Mouse (Mus musculus) myocyte (in vitro differentiated cells): ENCODE measurements around the gene Mthfd2. TPM values are rescaled to one million over a fixed set of nuclear protein-coding genes. Genes with fewer than 3 reads are reported as not detected.

Source experiments
- H3K27me3 ChIP-seq: one replicate; pipeline ENCODE4 v1.6.1; 2011; ENCODE audit not compliant: control insufficient read depth, insufficient read depth, insufficient read length
- H3K36me3 ChIP-seq: one replicate; pipeline ENCODE4 v1.6.1; 2011; ENCODE audit not compliant: control insufficient read depth, insufficient read depth
- H3K4me2 ChIP-seq: one replicate; pipeline ENCODE4 v1.6.1; 2011; ENCODE audit warnings: low read depth, control low read depth
- H3K4me3 ChIP-seq: one replicate; pipeline ENCODE4 v1.5.1; 2011; ENCODE audit warnings: mild to moderate bottlenecking, control low read depth, moderate library complexity
- H3K79me2 ChIP-seq: one replicate; pipeline ENCODE4 v1.6.1; 2011; ENCODE audit not compliant: control insufficient read depth, insufficient read depth
- H3ac ChIP-seq: one replicate; pipeline ENCODE4 v1.6.1; 2011; ENCODE audit not compliant: control insufficient read depth, insufficient read length
- CEBPB ChIP-seq: IDR thresholded peaks from 2 replicates; pipeline ENCODE4 v1.6.1; 2011; ENCODE audit warnings: mild to moderate bottlenecking, moderate library complexity; ENCODE audit not compliant: poor library complexity, insufficient read depth, severe bottlenecking
- E2F4 ChIP-seq: IDR thresholded peaks from one replicate; pipeline ENCODE4 v1.6.1; 2011; ENCODE audit warnings: mild to moderate bottlenecking, control low read depth, moderate library complexity; ENCODE audit not compliant: insufficient read depth
- MAX ChIP-seq: IDR thresholded peaks from one replicate; pipeline ENCODE4 v1.6.1; 2011; ENCODE audit warnings: low read depth, mild to moderate bottlenecking, control low read depth
- MYOD1 ChIP-seq, 3 experiments: IDR thresholded peaks; one replicate each; pipeline ENCODE4 v1.6.1; 2011; ENCODE audit warnings: control low read depth in 2 of 3, low read depth in 2 of 3, mild to moderate bottlenecking in 2 of 3, moderate library complexity in 1 of 3; ENCODE audit not compliant: insufficient read length in 2 of 3, control insufficient read depth in 1 of 3
- MYOG ChIP-seq, 3 experiments: IDR thresholded peaks; one replicate each; pipeline ENCODE4 v1.6.1; 2011; ENCODE audit warnings: control low read depth in 2 of 3, low read depth in 2 of 3, mild to moderate bottlenecking in 2 of 3; ENCODE audit not compliant: insufficient read length in 2 of 3, control insufficient read depth in 1 of 3, insufficient read depth in 1 of 3
- POLR2A ChIP-seq: IDR thresholded peaks from one replicate; pipeline ENCODE4 v1.6.1; 2011; ENCODE audit warnings: low read depth, mild to moderate bottlenecking, control low read depth, moderate library complexity; ENCODE audit not compliant: insufficient read length
- POLR2AphosphoS2 ChIP-seq: IDR thresholded peaks from one replicate; pipeline ENCODE4 v1.6.1; 2011; ENCODE audit warnings: low read depth, control low read depth; ENCODE audit not compliant: insufficient read length
- REST ChIP-seq: IDR thresholded peaks from one replicate; pipeline ENCODE4 v1.6.1; 2011; ENCODE audit warnings: mild to moderate bottlenecking, control low read depth, moderate library complexity; ENCODE audit not compliant: insufficient read depth, insufficient read length
- SRF ChIP-seq: IDR thresholded peaks from one replicate; pipeline ENCODE4 v1.6.1; 2011; ENCODE audit warnings: low read depth; ENCODE audit not compliant: control insufficient read depth, insufficient read length
- TCF12 ChIP-seq: IDR thresholded peaks from one replicate; pipeline ENCODE4 v1.6.1; 2011; ENCODE audit warnings: mild to moderate bottlenecking, control low read depth; ENCODE audit not compliant: poor library complexity, insufficient read depth, severe bottlenecking
- TCF3 ChIP-seq: IDR thresholded peaks from one replicate; pipeline ENCODE4 v1.6.1; 2011; ENCODE audit warnings: low read depth, control low read depth; ENCODE audit not compliant: insufficient read length
- USF1 ChIP-seq: IDR thresholded peaks from one replicate; pipeline ENCODE4 v1.6.1; 2011; ENCODE audit warnings: low read depth, mild to moderate bottlenecking, control low read depth, moderate library complexity
- polyA plus RNA-seq: library from polyadenylated mRNA; unstranded; fragments of >200 nt; fragmentation: generic; extraction: Trizol; gene quantifications from one replicate; pipeline ENCODE4 v1.2.1, GENCODE M21; 2012; ENCODE audit warnings: missing spikeins

Gene Mthfd2
- 260 TPM for polyA plus RNA-seq

GRCm38 (mm10) chr6:83325525-83326393 lies at the start of gene Mthfd2, which contains the start of gene Mob1a:
Mthfd2 (minus strand) TSS chr6:83325908.
Mob1a (plus strand) TSS chr6:83326016.
- peak within 1 kb of the TSS; percentile 71 for H3ac ChIP-seq
- peaks cover 12% of the 10 kb centered on the region for H3K36me3 ChIP-seq
- peaks cover 43% of the 10 kb centered on the region for H3K79me2 ChIP-seq
- peak within 1 kb of the TSS; percentile 97 for H3K4me2 ChIP-seq
- no peaks in the 10 kb centered on the region for H3K27me3 ChIP-seq
- TF ChIP-seq POLR2AphosphoS2 (peak; percentile 91), REST (no peak), E2F4 (peak; percentile 29), POLR2A (peak; percentile 92), MYOD1 (IDR thresholded peaks at IDR 0.05; ENCODE audit: control insufficient read depth in 1 of 3, insufficient read length in 2 of 3, low read depth in 2 of 3) (no peak), SRF (no peak), MYOG (IDR thresholded peaks at IDR 0.05; ENCODE audit: control insufficient read depth in 1 of 3, insufficient read depth in 1 of 3, insufficient read length in 2 of 3, low read depth in 2 of 3) (peak in 2 of 3 experiments; percentile 23)
- H3K4me3 ChIP-seq, result peak within 1 kb of the TSS; percentile 82

GRCm38 (mm10) chr6:83373704-83374300 lies 48.1 kb upstream of the Mthfd2 start:
- Histone ChIP-seq H3K36me3 (peaks cover 48% of the 10 kb centered on the region), H3K79me2 (no peaks in the 10 kb centered on the region), H3K27me3 (no peaks in the 10 kb centered on the region), H3ac (no peak overlapping the region), H3K4me2 (no peak overlapping the region), H3K4me3 (no peak overlapping the region)
- TF ChIP-seq USF1 (no peak), REST (no peak), MYOD1 (IDR thresholded peaks at IDR 0.05; ENCODE audit: control insufficient read depth in 1 of 3, insufficient read length in 2 of 3, low read depth in 2 of 3) (no peak)

- TF ChIP-seq TCF3 (no peak), POLR2AphosphoS2 (no peak), SRF (no peak), CEBPB (no peak), USF1 (no peak), TCF12 (no peak), E2F4 (no peak)
- Histone ChIP-seq H3K36me3 (peaks cover 24% of the 10 kb centered on the region), H3K4me3 (no peak overlapping the region), H3ac (no peak overlapping the region), H3K27me3 (no peaks in the 10 kb centered on the region), H3K79me2 (no peaks in the 10 kb centered on the region), H3K4me2 (no peak overlapping the region)
These were observed 45.6 kb upstream of the Mthfd2 start for GRCm38 (mm10) chr6:83371350-83371749.

- Histone ChIP-seq H3K4me3 (no peak overlapping the region), H3K4me2 (no peak overlapping the region), H3K36me3 (peaks cover 19% of the 10 kb centered on the region), H3ac (no peak overlapping the region), H3K79me2 (no peaks in the 10 kb centered on the region), H3K27me3 (no peaks in the 10 kb centered on the region)
- no peak for TF ChIP-seq MYOD1 (IDR thresholded peaks at IDR 0.05; ENCODE audit: control insufficient read depth in 1 of 3, insufficient read length in 2 of 3, low read depth in 2 of 3)
- TF ChIP-seq MAX, result no peak
- no peak for TF ChIP-seq TCF12
- no peak for TF ChIP-seq SRF
These were observed 44.7 kb upstream of the Mthfd2 start for GRCm38 (mm10) chr6:83370316-83370965.

- Histone ChIP-seq H3K27me3 (no peaks in the 10 kb centered on the region), H3ac (no peak overlapping the region), H3K36me3 (peaks cover 11% of the 10 kb centered on the region), H3K79me2 (no peaks in the 10 kb centered on the region), H3K4me3 (no peak overlapping the region), H3K4me2 (no peak overlapping the region)
- TF ChIP-seq SRF (no peak), CEBPB (no peak), TCF12 (no peak), MYOD1 (IDR thresholded peaks at IDR 0.05; ENCODE audit: control insufficient read depth in 1 of 3, insufficient read length in 2 of 3, low read depth in 2 of 3) (no peak), POLR2A (no peak), REST (no peak), POLR2AphosphoS2 (no peak), USF1 (no peak), MAX (no peak)
These were observed 37.4 kb upstream of the Mthfd2 start for GRCm38 (mm10) chr6:83363075-83363474.
